Mouse (Mus musculus) testis, adult 2 months (tissue): ENCODE results near the gene Cd300a. TPM values are rescaled to one million over a fixed set of nuclear protein-coding genes. Genes with fewer than 3 reads are reported as not detected.

Experiments used
- H3K27ac ChIP-seq: fragments of 200-500 bp; 2 replicates; pipeline ENCODE4 v1.5.1; 2012; ENCODE audit warnings: low read depth, low read length; ENCODE audit not compliant: control insufficient read depth, insufficient read depth
- H3K27me3 ChIP-seq: fragments of 200-500 bp; 2 replicates; pipeline ENCODE4 v1.6.1; 2012; ENCODE audit warnings: mild to moderate bottlenecking, low read length, moderate library complexity; ENCODE audit not compliant: control insufficient read depth, insufficient read depth
- H3K36me3 ChIP-seq: fragments of 200-500 bp; 2 replicates; pipeline ENCODE4 v1.6.1; 2012; ENCODE audit warnings: mild to moderate bottlenecking, low read length; ENCODE audit not compliant: control insufficient read depth, insufficient read depth
- H3K4me1 ChIP-seq: fragments of 200-500 bp; 2 replicates; pipeline ENCODE4 v1.6.1; 2012; ENCODE audit warnings: low read length; ENCODE audit not compliant: control insufficient read depth, insufficient read depth
- H3K4me3 ChIP-seq: fragments of 200-500 bp; 2 replicates; pipeline ENCODE4 v1.5.1; 2012; ENCODE audit warnings: low read depth, mild to moderate bottlenecking, low read length, moderate library complexity, mixed read lengths; ENCODE audit not compliant: control insufficient read depth
- CTCF ChIP-seq: fragments of 200-500 bp; IDR thresholded peaks from 2 replicates; pipeline ENCODE4 v1.5.1; 2012; ENCODE audit warnings: low read depth, mild to moderate bottlenecking, inconsistent platforms, low read length, moderate library complexity; ENCODE audit not compliant: control insufficient read depth, insufficient read depth, insufficient replicate concordance
- POLR2A ChIP-seq: fragments of 200-500 bp; IDR thresholded peaks from 2 replicates; pipeline ENCODE4 v1.6.1; 2012; ENCODE audit warnings: low read depth, mild to moderate bottlenecking, inconsistent platforms, low read length, moderate library complexity; ENCODE audit not compliant: control insufficient read depth
- polyA plus RNA-seq: library from polyadenylated mRNA; depleted of rRNA; stranded (reverse); fragments of >200 nt; gene quantifications from 2 replicates; pipeline ENCODE4 v1.2.3, GENCODE M21; 2012

The Cd300a gene
- polyA plus RNA-seq, 1 experiment: 0.17 TPM

GRCm38 (mm10) chr11:114912847-114913246, 23.0 kb downstream of the Cd300a start:
- Histone ChIP-seq H3K4me3 (no peak overlapping the region), H3K4me1 (no peaks in the 10 kb centered on the region), H3K27me3 (no peaks in the 10 kb centered on the region), H3K36me3 (no peaks in the 10 kb centered on the region), H3K27ac (no peak overlapping the region)
- TF ChIP-seq POLR2A (no peak), CTCF (peak; percentile 81)

GRCm38 (mm10) chr11:114914978-114915377, 25.1 kb downstream of the Cd300a start:
- H3K4me3 ChIP-seq: no peak overlapping the region
- no peak overlapping the region for H3K27ac ChIP-seq
- no peak for TF ChIP-seq POLR2A
- no peak for TF ChIP-seq CTCF
- no peaks in the 10 kb centered on the region for H3K4me1 ChIP-seq
- no peaks in the 10 kb centered on the region for H3K36me3 ChIP-seq
- H3K27me3 ChIP-seq: no peaks in the 10 kb centered on the region

GRCm38 (mm10) chr11:114917120-114917519, 27.3 kb downstream of the Cd300a start:
- no peaks in the 10 kb centered on the region for H3K36me3 ChIP-seq
- no peaks in the 10 kb centered on the region for H3K27me3 ChIP-seq
- peak overlapping the region; percentile 32 for H3K27ac ChIP-seq
- no peaks in the 10 kb centered on the region for H3K4me1 ChIP-seq
- no peak overlapping the region for H3K4me3 ChIP-seq
- no peak for TF ChIP-seq POLR2A
- TF ChIP-seq CTCF: no peak

GRCm38 (mm10) chr11:114922439-114922838, 32.6 kb downstream of the Cd300a start:
- no peak overlapping the region for H3K27ac ChIP-seq
- no peak for TF ChIP-seq CTCF
- TF ChIP-seq POLR2A: no peak
- H3K36me3 ChIP-seq: no peaks in the 10 kb centered on the region
- H3K27me3 ChIP-seq: no peaks in the 10 kb centered on the region
- no peak overlapping the region for H3K4me3 ChIP-seq
- H3K4me1 ChIP-seq: no peaks in the 10 kb centered on the region

DNA sequence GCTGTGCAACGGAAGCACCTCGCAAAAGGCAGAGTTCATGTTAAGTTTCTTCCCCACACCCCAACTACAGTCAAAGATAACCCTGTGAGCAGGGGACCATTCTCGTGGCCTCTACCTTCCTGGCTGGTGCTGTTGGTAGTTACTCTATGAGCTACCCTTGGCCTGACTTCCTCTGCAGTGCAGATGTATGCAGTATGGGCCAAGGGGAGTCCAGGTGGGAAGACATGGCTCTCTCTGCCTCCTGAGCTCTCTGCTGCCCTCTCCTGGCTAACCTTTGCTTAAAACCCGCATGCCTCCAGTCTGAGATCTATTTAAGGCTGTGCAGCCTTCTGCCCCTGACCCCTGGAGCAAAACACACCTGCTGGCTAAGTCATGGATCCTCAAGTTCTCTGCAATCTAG, 34.1 kb downstream of the Cd300a start:
- TF ChIP-seq CTCF (peak; percentile 46; the same call in 1 of the 2 replicates), POLR2A (no peak)
- Histone ChIP-seq H3K27me3 (no peaks in the 10 kb centered on the region), H3K4me3 (no peak overlapping the region), H3K27ac (no peak overlapping the region), H3K4me1 (no peaks in the 10 kb centered on the region), H3K36me3 (no peaks in the 10 kb centered on the region)

DNA sequence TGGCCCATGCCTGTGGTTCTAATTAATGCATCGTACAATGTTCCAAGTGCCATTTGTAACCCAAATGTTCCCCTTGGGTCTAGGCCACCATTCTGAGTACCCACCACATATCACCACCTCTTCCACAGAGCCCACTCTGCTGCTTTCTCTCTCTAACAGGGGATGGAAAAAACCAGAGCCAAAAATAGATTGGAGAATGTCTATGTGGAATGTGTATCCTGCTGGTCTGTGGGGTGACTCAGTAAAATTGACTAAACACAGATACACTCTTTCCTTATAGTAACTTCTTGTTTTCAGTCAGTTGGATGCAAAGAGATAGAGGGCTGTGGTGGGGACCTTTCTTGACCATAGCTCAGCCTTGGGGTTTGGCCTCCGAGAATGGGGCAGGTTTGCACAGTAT, 39.7 kb downstream of the Cd300a start:
- Histone ChIP-seq H3K36me3 (no peaks in the 10 kb centered on the region), H3K4me1 (no peaks in the 10 kb centered on the region), H3K4me3 (no peak overlapping the region), H3K27me3 (no peaks in the 10 kb centered on the region), H3K27ac (no peak overlapping the region)
- TF ChIP-seq POLR2A: no peak
- TF ChIP-seq CTCF: no peak

GRCm38 (mm10) chr11:114931041-114931440, 41.2 kb downstream of the Cd300a start:
- Histone ChIP-seq H3K36me3 (no peaks in the 10 kb centered on the region), H3K4me1 (no peaks in the 10 kb centered on the region), H3K27ac (no peak overlapping the region), H3K27me3 (no peaks in the 10 kb centered on the region), H3K4me3 (no peak overlapping the region)
- no peak for TF ChIP-seq CTCF
- no peak for TF ChIP-seq POLR2A

DNA sequence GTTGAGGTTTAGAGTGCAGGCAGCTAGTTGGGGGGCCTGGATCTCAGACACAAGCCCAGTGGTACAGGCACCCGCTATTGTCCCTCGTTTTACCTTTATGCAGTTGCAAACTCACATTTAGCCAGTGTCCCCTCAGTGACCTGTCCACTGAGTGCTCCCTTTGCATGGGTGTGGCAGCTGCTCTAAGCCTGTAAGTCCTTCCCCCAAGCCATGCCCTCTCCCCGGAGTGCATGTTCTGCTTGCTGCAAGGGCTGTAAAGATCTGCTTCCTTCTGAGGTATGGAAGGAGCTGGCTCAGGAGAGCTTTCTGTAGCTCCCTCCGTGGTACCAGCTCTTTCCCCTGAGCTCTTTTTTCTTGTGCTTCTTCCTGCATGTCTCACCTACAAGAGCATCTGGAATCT, 43.8 kb downstream of the Cd300a start:
- H3K4me1 ChIP-seq: no peaks in the 10 kb centered on the region

More for the DNA sequence above, 43.8 kb downstream of the Cd300a start:
- Histone ChIP-seq H3K4me3 (no peak overlapping the region), H3K27me3 (no peaks in the 10 kb centered on the region), H3K27ac (no peak overlapping the region), H3K36me3 (no peaks in the 10 kb centered on the region)
- TF ChIP-seq CTCF (no peak), POLR2A (no peak)
